Mouse (Mus musculus) thymus, postnatal 10 days (tissue): ENCODE data around the gene Fcrl5.

Experiments
- DNase-seq, 2 experiments: peaks; one replicate each; pipeline ENCODE4 v3.0.0; 2021; ENCODE audit warnings: low spot score in 2 of 2

Gene Fcrl5

GRCm38 (mm10) chr3:87528021-87528420, 92.4 kb downstream of the Fcrl5 start:
- DNase-seq = no peak

- no peak for DNase-seq
Measured at GRCm38 (mm10) chr3:87528841-87529240, 93.3 kb downstream of the Fcrl5 start.

- DNase-seq = peak; percentile 67 to 68
Measured at GRCm38 (mm10) chr3:87529568-87529967, 94.0 kb downstream of the Fcrl5 start.

- no peak for DNase-seq
Measured at GRCm38 (mm10) chr3:87530234-87530633, 94.7 kb downstream of the Fcrl5 start.

- no peak for DNase-seq
Measured at GRCm38 (mm10) chr3:87533667-87534378, 98.2 kb downstream of the Fcrl5 start.

GRCm38 (mm10) chr3:87538034-87538433, 102.5 kb downstream of the Fcrl5 start:
- DNase-seq = no peak

GRCm38 (mm10) chr3:87540028-87540675, 104.6 kb downstream of the Fcrl5 start:
- DNase-seq = no peak

GRCm38 (mm10) chr3:87540714-87541113, 105.1 kb downstream of the Fcrl5 start:
- DNase-seq = no peak

GRCm38 (mm10) chr3:87542481-87543215, 107.1 kb downstream of the Fcrl5 start:
- DNase-seq = no peak

GRCm38 (mm10) chr3:87545554-87545953, 110.0 kb downstream of the Fcrl5 start:
- no peak for DNase-seq

- DNase-seq = no peak
Measured at GRCm38 (mm10) chr3:87546291-87546721, 110.7 kb downstream of the Fcrl5 start.

GRCm38 (mm10) chr3:87549908-87550307, 114.3 kb downstream of the Fcrl5 start:
- DNase-seq = no peak
